Mouse (Mus musculus) megakaryocyte, adult 5-6 weeks (primary cell): ENCODE measurements around the gene Amigo3. TPM values are rescaled to one million over a fixed set of nuclear protein-coding genes. Genes with fewer than 3 reads are reported as not detected.
A peak's percentile ranks its signal among the peaks of the same experiment; 100 is the strongest.

Experiments
- ATAC-seq: 2 replicates; pipeline ENCODE4 v1.8.0; 2016; ENCODE audit warnings: mild to moderate bottlenecking, inconsistent platforms; ENCODE audit not compliant: poor library complexity, severe bottlenecking
- total RNA-seq, 2 experiments: library from RNA; stranded (forward) in 1 of 2; stranded (reverse) in 1 of 2; fragments of 153-499, 151-499 nt in 1 of 2; fragments of 221-1000, 200-1000 nt in 1 of 2; gene quantifications; 2 replicates each; pipeline versions ENCODE4 v1.2.3 to v1.2.4; 2015 to 2017

Gene Amigo3
- total RNA-seq, 2 experiments from 2014 or later, result 1.5 to 2.0 TPM

DNA sequence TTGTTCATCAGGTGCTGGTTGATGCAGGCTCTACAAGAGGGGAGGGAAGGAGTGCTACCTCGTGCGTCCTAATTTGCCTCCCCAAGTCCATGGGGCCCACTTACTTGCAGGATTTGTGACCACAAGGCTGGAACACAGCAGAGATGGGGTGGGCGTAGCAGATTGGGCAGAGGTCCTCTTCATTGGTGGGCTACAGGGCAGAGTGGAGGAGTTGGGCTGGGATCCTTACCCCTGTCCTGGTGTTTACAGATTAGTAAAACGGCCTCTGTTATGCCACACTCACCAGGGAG is 1.1 kb upstream of the Amigo3 start:
- no peak for ATAC-seq

GRCm38 (mm10) chr9:108052411-108052810 is 548 bp upstream of the Amigo3 start:
- no peak for ATAC-seq

DNA sequence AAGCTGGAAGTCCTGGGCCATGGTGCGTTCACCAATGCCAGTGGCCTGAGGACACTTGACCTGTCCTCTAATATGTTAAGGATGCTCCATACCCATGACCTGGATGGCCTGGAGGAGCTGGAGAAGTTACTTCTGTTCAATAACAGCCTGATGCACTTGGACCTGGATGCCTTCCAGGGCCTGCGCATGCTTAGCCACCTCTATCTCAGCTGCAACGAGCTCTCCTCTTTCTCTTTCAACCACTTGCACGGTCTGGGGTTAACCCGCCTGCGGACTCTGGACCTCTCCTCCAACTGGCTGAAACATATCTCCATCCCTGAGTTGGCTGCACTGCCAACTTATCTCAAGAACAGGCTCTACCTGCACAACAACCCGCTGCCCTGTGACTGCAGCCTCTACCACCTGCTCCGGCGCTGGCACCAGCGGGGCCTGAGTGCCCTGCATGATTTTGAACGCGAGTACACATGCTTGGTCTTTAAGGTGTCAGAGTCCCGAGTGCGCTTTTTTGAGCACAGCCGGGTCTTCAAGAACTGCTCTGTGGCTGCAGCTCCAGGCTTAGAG is 786 bp downstream of the Amigo3 start:
- ATAC-seq, result no peak

DNA sequence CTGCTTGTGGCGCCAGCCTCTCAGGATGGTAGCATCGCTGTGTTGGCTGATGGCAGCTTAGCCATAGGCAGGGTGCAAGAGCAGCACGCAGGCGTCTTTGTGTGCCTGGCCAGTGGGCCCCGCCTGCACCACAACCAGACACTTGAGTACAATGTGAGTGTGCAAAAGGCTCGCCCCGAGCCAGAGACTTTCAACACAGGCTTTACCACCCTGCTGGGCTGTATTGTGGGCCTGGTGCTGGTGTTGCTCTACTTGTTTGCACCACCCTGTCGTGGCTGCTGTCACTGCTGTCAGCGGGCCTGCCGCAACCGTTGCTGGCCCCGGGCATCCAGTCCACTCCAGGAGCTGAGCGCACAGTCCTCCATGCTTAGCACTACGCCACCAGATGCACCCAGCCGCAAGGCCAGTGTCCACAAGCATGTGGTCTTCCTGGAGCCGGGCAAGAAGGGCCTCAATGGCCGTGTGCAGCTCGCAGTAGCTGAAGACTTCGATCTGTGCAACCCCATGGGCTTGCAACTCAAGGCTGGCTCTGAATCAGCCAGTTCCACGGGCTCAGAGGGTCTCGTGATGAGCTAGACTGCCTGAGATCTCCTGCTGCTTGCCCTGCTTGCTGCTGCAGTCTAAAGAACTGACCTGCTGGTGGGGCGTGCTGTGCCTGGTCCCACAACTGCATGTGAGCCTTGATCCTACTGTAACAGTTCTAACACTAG is 1.5 kb downstream of the Amigo3 start:
- ATAC-seq, result no peak

DNA sequence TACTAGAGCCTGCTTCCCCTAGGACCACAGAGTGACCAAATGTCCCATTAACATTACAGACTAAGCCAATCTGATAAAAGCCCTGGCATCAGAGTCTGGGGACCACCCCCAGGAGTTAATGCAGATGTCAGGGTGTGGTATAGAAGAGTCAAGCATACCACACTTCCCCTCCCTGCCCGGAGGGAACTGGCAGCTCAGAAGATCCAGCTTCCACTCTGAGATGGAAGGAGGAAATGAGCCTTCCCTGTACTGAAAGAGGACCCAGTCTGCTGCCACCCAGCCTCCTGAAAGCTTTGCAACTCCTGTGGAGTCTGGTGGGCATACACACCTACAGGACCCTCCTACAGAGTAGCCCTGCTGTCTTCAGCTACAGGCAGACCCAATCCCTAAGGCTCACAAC is 2.1 kb downstream of the Amigo3 start:
- peak; percentile 28 for ATAC-seq

GRCm38 (mm10) chr9:108055661-108056237 is 2.8 kb downstream of the Amigo3 start:
- ATAC-seq, result no peak

GRCm38 (mm10) chr9:108056361-108057261 is 3.7 kb downstream of the Amigo3 start:
- ATAC-seq, result no peak

DNA sequence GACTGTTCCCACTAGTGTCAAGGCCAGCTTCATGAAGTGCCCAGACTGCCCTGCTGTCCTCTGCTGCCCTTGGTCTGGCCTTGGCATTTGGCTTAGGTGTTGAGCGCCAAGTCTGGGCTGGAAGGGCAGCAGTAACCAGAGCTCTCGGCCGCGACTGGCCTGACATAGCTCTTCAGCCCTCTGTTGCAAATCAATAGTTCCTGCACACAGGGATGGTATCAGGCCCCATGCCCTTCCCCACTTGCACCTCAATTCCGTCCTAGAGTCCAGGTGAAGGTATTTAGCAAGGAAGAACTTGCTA is 4.3 kb downstream of the Amigo3 start:
- no peak for ATAC-seq

DNA sequence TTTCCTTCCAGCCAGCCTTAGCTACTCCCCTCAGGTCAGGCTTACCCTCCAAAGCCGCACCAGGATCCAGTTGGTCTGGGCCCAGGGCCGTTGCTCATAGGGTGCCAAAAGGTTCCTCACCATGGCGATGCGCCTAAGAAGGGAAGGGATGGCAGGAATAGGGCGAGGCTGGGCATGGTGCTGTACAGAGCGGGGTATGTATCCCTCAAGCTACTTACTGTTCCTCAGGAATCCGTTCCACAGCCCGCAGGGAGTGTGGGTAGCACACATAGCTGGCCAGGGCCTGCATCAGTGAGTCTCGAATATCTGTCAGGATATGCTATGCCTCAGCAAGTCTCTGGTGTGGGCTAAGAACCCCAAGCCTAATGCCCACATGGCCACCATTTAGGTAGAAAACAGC is 5.3 kb downstream of the Amigo3 start:
- ATAC-seq, result no peak

DNA sequence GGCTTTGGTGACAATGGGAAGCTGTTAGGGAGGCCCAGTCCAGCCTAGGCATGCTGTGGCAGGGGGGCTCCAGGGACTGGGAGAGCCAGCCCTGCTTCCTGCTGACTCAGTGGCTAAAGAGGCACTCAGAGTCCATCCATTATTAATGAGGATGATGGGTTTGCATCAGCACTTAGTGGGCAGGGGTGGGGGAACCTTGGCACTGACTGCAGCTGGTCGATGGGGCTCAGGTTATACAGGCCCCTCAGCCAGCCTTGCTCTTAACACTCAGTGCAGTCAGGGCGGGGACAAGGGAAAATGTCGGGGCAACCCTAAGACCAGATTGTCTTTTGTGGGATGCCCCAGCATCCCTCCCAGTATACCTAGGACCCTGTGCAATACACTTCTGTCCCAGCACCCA is 9.2 kb downstream of the Amigo3 start:
- no peak for ATAC-seq

DNA sequence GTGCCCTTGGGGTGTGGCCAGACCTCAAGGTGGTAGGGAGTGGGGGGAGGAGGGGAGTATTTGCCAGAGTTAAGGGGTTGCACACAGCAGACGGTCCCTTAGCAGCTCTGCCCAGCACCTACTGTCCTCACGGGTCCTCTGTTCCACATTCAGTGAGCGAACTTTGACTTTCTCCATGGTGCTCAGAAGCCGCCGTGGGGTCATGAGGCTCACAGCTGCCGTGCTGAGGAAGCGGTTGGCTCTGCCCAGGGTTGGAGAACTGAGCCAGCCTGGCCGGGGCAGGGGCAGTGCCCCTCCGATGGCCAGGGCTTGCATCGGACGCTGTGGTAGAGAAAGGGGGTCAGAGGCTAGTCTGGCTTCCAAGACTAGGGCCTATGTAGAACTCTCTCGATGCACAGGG is 10.4 kb downstream of the Amigo3 start:
- no peak for ATAC-seq

DNA sequence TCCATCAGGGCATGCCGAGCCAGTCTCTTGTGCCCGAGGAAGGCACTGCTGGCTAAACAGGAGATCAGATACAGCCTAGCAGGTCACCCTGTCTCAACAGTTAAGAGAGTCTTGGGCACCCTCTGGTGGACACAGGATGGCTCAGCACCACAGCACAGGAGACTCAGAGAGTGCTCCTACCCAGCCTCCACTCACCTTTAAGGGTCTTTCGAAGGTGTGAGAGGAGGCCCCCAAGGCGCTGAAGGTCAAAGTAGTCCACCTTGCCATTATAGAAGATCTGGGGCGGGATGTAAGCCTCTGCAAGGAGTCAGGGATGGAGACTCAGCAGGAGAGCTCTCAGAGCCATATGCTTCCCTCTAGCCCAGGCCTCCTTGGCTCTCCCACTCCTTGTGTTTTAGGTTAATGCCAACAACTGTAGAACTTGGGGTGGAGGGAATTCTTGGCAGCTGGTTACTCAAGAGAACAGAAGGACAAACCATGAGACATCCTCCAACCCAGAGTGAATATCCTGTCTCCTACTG is 12.6 kb downstream of the Amigo3 start:
- peak; percentile 67 for ATAC-seq

- no peak for ATAC-seq
Observed at GRCm38 (mm10) chr9:108067199-108067598, 14.2 kb downstream of the Amigo3 start.

GRCm38 (mm10) chr9:108067900-108068299 is 14.9 kb downstream of the Amigo3 start:
- peak; percentile 88 for ATAC-seq

- ATAC-seq, result no peak
Observed at GRCm38 (mm10) chr9:108069007-108069406, 16.0 kb downstream of the Amigo3 start.

DNA sequence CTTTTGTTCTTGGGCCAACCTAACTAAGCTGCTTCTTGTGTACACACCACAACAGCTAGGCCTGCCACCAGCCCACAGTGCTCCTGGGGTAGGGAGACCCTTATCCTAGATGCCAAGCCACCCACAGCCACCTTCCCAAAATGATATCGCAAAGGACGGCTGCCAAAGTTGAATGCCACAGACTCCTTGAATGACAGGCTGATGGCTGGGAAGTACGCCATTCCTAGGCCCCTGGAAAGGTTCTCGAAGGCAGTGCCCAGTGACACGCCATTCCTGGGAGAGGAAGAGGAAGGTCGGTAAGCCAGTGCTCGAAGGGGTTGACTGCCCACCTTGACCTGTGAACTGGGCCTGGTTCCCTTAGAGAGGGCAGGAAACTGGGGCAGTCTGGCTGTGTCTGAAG is 16.6 kb downstream of the Amigo3 start:
- ATAC-seq, result no peak

GRCm38 (mm10) chr9:108071801-108072200 is 18.8 kb downstream of the Amigo3 start:
- no peak for ATAC-seq

DNA sequence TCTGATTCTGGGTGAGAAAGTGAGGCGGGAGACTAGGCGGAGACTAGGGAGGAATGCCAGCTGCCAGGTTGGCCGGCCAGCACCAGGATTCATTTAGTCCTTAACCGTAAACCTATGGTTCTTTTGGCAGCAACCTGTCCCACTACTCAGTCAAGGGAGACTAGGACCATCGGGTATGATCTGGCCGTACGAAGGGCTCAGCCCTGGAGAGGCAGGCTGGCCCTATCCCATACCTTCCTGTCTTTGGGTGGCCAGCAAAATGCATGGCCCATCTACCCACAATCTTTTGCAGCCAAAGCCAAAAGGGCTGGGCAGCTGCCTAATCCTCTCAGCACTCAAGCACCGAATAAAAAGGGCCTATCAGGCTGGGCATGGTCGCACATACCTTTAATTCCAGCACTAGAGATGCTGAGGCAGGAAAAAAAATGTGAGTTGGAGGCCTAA is 19.5 kb downstream of the Amigo3 start:
- ATAC-seq, result no peak

DNA sequence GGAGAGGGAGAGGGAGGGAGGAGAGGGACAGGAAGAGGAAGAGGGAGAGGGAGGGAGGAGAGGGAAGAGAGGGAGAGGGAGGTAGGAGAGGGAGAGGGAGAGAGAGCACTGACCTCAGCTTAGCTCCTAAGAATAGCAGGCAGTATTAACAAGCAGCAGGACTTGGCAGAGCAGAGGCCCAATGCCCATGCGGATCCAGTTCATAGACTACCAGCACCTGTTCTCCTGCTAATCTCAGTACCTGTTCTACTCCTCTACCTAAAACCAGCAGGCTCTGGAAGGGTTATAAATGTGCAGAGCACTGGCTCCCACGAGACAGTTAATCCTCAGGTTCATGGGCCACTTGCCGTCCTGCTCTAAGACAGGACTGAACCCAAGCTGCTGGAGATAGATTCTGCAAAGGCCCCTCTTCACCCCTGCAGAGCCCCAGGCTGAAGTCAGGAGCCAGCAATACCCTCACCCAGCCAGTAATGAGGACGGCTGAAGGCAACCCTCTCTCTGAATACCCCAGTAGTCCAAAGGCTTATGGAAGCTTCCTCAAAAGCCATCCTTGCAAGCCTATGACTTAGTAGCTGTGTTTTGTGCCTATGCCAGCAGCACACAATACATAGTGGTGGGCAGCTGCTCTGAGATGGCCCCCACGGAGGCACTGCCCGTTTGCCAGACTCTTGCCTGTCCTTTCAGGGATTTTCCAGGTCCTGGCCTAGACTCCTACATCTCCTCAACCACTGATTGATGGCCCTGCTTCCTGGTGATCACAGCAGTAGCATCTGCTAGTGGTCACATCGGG is 20.4 kb downstream of the Amigo3 start:
- ATAC-seq, result no peak

GRCm38 (mm10) chr9:108080168-108080567 is 27.2 kb downstream of the Amigo3 start, which contains the start of gene Mst1:
Gene Mst1, plus strand, starts transcription at chr9:108080436.
- no peak for ATAC-seq

DNA sequence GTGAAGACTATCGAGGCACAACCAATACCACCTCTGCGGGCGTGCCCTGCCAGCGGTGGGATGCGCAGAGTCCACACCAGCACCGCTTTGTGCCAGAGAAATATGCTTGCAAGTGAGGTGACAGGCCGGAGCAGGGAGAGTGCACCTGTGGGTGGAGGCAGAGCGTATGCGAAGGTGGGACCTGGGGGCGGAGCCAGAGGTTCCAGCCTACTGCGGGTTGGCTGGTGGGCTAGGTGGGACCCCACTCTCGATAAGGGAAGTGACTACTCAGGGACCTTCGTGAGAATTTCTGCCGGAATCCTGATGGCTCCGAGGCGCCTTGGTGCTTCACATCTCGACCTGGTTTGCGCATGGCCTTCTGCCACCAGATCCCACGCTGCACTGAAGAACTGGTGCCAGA is 29.6 kb downstream of the Amigo3 start:
- no peak for ATAC-seq
